Mouse (Mus musculus) adrenal gland, adult 2 months (tissue): Measurements from ENCODE around the gene Olfr1413. TPM values are rescaled to one million over a fixed set of nuclear protein-coding genes. Genes with fewer than 3 reads are reported as not detected.

Experiments used
- DNase-seq: peaks from one replicate; pipeline ENCODE4 v3.0.0; 2021
- long read RNA-seq: library from polyadenylated mRNA; stranded (forward); transcript quantifications from one replicate; pipeline ENCODE4 v2.0.0, GENCODE M21; 2021
- polyA plus RNA-seq: library from polyadenylated mRNA; depleted of rRNA; stranded (reverse); fragments of >200 nt; gene quantifications from 2 replicates; pipeline ENCODE4 v1.2.3, GENCODE M21; 2012; rRNA removed
- total RNA-seq, 2 experiments: library from RNA; stranded (reverse); gene quantifications; 2 replicates each; pipeline ENCODE4 v1.2.3; 2021

Gene Olfr1413
- total RNA-seq, result not detected
- polyA plus RNA-seq, result not detected in 2 replicates
- long read RNA-seq, result 0 reads

GRCm38 (mm10) chr1:92571022-92571421 lies at the start of gene Olfr1413:
Gene Olfr1413, plus strand, starts transcription at chr1:92571322.
- DNase-seq, result no peak

GRCm38 (mm10) chr1:92521376-92521775 lies 49.7 kb upstream of the Olfr1413 start:
- DNase-seq, result peak; percentile 21

DNA sequence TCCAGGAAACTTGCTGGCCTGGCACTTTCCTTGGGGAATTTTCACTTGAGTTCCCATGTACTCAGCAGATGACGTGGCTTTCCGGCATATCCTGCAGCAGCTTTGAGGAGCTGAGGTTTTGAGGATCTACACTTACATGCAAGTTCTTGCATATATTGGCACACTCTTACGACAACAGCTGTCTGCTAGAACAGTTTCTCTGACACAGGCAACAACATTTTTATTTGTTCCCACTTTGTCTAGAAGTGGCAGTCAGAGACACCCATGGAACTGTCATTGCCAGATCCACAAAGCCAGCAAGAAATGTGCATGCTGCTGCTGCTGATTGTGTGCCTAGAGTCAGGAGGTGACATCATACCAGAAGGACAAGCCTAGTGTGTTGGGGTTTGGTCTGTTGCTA lies 47.4 kb upstream of the Olfr1413 start:
- DNase-seq, result no peak

DNA sequence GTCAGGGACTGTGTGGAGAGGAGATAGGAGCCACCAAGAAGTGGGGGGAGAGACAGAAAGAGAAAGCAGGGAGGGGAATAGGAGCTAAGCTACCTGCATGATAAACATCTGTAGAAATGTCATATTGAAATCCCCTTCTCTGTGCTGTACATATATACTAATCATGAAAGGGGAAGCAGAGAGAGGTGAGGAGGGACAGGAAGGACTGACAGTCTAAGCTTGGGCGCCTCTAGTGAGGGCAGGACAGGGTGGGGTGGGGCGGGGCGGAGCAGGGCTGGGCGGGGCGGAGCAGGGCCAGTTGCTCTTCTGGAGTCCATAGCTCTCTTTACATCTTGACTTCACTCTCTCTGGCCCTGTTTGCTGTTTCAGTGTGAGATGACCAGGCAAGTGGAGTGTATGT lies 34.1 kb upstream of the Olfr1413 start:
- no peak for DNase-seq

- DNase-seq, result no peak
These were observed 32.1 kb upstream of the Olfr1413 start for GRCm38 (mm10) chr1:92539071-92539470.

DNA sequence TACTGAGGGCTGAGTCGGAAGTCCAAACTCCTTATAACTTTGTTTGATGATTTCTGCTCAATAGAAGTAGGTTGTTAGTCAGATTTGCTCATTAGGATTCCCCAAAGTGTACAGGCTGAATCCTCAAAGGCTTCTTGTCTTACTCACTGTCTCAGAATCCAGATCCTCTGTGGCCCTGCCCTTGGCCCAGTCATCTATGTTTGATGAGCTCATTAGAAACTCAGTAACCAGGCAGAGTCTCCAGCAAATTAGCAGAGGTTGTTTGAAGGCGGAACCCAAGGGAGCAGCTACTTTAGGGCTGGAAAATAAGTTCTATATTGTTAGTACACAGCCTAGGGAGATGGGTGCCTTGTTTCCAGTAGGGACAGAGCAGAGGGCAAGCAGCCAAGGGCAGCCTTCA lies 25.2 kb upstream of the Olfr1413 start:
- peak; percentile 42 for DNase-seq

GRCm38 (mm10) chr1:92585479-92585878 lies 14.4 kb downstream of the Olfr1413 start, which contains the start of gene Olfr1412:
Gene Olfr1412, plus strand, starts transcription at chr1:92585779.
- DNase-seq, result no peak

- DNase-seq, result no peak
These were observed 23.0 kb downstream of the Olfr1413 start, which contains the start of gene Olfr1411 for GRCm38 (mm10) chr1:92594111-92594510. Gene Olfr1411, plus strand, starts transcription at chr1:92594411.

- no peak for DNase-seq
These were observed 24.9 kb downstream of the Olfr1413 start for GRCm38 (mm10) chr1:92596019-92596418.

DNA sequence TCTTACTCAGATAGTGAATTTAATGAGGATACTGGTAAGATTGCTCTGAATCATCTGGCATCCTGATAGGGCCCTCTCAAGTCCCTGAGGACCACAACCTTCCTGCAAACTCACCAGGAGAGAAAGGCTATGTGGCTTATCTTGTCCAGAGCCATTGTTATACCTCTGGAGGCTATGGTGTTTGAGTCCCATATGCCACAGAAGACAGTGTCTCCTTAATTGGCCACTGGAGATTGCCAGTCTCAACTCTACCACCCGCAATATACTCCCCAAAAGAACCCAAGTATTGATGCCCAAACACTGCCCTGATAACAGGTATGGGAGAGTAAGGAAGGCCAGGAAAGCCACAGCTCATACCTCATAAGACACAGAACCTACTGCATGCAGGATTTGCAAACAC lies 34.4 kb downstream of the Olfr1413 start, which contains the start of gene Olfr1410:
Olfr1410 (plus strand) TSS at position 301 of the 400 bp plus-strand sequence.
- no peak for DNase-seq

GRCm38 (mm10) chr1:92607711-92608110 lies 36.6 kb downstream of the Olfr1413 start:
- no peak for DNase-seq

GRCm38 (mm10) chr1:92611008-92611407 lies 39.9 kb downstream of the Olfr1413 start:
- peak; percentile 44 for DNase-seq

GRCm38 (mm10) chr1:92613175-92613574 lies 42.1 kb downstream of the Olfr1413 start:
- no peak for DNase-seq

DNA sequence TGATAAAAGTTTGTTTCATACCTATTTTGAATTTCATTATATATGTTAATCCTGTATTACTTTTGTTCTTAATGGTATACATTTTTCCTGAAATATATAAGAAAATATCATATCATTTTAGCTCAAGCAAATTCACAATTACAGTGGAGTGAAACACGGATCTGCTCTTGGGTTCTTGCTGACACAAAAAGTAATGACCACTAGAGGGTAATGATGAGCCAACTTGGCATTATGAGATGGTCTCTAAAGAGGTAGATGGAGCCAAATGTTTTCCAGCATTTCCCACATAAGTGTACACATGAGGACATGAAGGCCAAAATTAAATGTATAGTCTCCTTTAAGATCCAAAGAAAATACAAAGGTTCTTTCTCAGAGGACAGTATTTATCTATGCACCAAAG lies 43.4 kb downstream of the Olfr1413 start:
- DNase-seq, result peak; percentile 28

DNA sequence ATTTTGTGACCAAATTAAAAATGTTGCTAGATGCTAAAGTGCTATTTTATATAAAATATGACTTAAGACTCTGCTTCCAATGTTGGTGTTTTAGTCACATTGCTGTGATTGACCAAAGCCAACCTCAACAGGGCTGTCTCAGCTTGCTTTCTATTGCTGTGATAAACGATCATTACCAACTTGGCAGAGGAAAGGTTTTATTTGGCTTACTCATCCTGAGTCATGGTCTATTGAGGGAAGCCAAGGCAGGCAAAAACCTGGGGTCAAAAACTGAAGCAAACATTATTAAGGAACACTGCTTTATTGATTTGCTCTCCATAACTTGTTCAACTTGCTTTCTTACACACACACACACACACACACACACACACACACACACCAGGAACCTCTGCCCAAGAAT lies 44.9 kb downstream of the Olfr1413 start:
- peak; percentile 37 for DNase-seq

- no peak for DNase-seq
These were observed 46.4 kb downstream of the Olfr1413 start, which contains the start of gene Olfr12 for GRCm38 (mm10) chr1:92617488-92617887. Gene Olfr12, plus strand, starts transcription at chr1:92617788.

DNA sequence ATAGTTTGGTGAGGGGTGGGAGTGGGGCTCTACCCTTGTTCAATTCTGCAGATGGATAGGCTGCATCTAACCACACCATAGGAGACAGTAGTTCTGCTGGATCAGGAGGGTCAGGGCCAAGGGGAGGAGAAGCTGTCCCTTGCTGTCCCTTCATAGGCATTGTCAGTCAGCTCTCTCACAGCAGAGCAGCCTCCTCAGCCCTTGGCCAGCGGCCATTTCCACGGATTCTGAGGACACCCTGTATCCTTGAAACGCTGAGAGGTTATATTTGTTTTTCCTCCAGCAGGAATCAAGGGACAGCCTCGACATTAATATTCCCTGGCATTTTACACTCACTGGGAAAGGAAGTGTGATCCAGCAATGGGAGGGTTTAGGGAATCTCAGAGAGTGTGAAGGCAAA lies 47.2 kb downstream of the Olfr1413 start:
- peak; percentile 91 for DNase-seq

Other genes with a start within 250 kb of the Olfr1413 start
- 100 to 1,000 TPM; 428 to 515 TPM for gene Ndufa10, start 97.5 kb upstream of the Olfr1413 start, total RNA-seq
- gene Ndufa10, start 97.5 kb upstream of the Olfr1413 start, polyA plus RNA-seq, result 106 and 107 TPM in 2 replicates
- gene Olfr1416, start 86.2 kb upstream of the Olfr1413 start, total RNA-seq, result not detected
- not detected in 2 replicates for gene Olfr1416, start 86.2 kb upstream of the Olfr1413 start, polyA plus RNA-seq
- gene Olfr1415, start 75.2 kb upstream of the Olfr1413 start, total RNA-seq, result not detected
- not detected in 2 replicates for gene Olfr1415, start 75.2 kb upstream of the Olfr1413 start, polyA plus RNA-seq
- gene Olfr1414, start 52.7 kb upstream of the Olfr1413 start, total RNA-seq, result not detected
- not detected in 2 replicates for gene Olfr1414, start 52.7 kb upstream of the Olfr1413 start, polyA plus RNA-seq
- not detected for gene Olfr1412, start 14.5 kb downstream of the Olfr1413 start, total RNA-seq
- not detected in 2 replicates for gene Olfr1412, start 14.5 kb downstream of the Olfr1413 start, polyA plus RNA-seq
- gene Olfr1411, start 23.1 kb downstream of the Olfr1413 start, total RNA-seq, result not detected
- gene Olfr1411, start 23.1 kb downstream of the Olfr1413 start, polyA plus RNA-seq, result not detected in 2 replicates
- not detected for gene Olfr1410, start 34.5 kb downstream of the Olfr1413 start, total RNA-seq
- gene Olfr1410, start 34.5 kb downstream of the Olfr1413 start, polyA plus RNA-seq, result not detected in 2 replicates
- gene Olfr12, start 46.5 kb downstream of the Olfr1413 start, total RNA-seq, result not detected
- gene Olfr12, start 46.5 kb downstream of the Olfr1413 start, polyA plus RNA-seq, result not detected in 2 replicates
- 100 to 1,000 TPM; 320 to 351 TPM for gene Cops9, start 70.7 kb downstream of the Olfr1413 start, total RNA-seq
- 51.9 and 62.0 TPM in 2 replicates for gene Cops9, start 70.7 kb downstream of the Olfr1413 start, polyA plus RNA-seq
- gene Otos, start 77.5 kb downstream of the Olfr1413 start, total RNA-seq, result not detected
- 0.47 and 0.74 TPM in 2 replicates for gene Otos, start 77.5 kb downstream of the Olfr1413 start, polyA plus RNA-seq